Mouse (Mus musculus) G1E-ER4 (cell line): ENCODE results near the gene Cabp4. TPM values are rescaled to one million over a fixed set of nuclear protein-coding genes. Genes with fewer than 3 reads are reported as not detected.

ENCODE experiments used
- GATA1 ChIP-seq: IDR thresholded peaks from one replicate; pipeline ENCODE4 v1.8.0; 2012; ENCODE audit warnings: low read length, inconsistent platforms
- polyA plus RNA-seq: library from polyadenylated mRNA; stranded (reverse); fragments of >175 nt; gene quantifications from 2 replicates; pipeline ENCODE4 v1.2.3, GENCODE M21; 2012

The Cabp4 gene
- polyA plus RNA-seq, 1 experiment = not detected

GRCm38 (mm10) chr19:4102049-4102448 lies 41.8 kb downstream of the Cabp4 start:
- TF ChIP-seq GATA1 = no peak

GRCm38 (mm10) chr19:4101466-4101865 lies 42.4 kb downstream of the Cabp4 start:
- TF ChIP-seq GATA1 = no peak

GRCm38 (mm10) chr19:4100718-4101261 lies 43.0 kb downstream of the Cabp4 start:
- TF ChIP-seq GATA1 = no peak

GRCm38 (mm10) chr19:4099837-4100717 lies 43.8 kb downstream of the Cabp4 start, which contains the start of gene Pitpnm1:
Gene Pitpnm1, plus strand, starts transcription at chr19:4099998.
- TF ChIP-seq GATA1 = no peak

GRCm38 (mm10) chr19:4099056-4099455 lies 44.8 kb downstream of the Cabp4 start:
- TF ChIP-seq GATA1 = no peak

- TF ChIP-seq GATA1 = no peak
Measured at GRCm38 (mm10) chr19:4098426-4098825, 45.4 kb downstream of the Cabp4 start.

- no peak for TF ChIP-seq GATA1
Measured at GRCm38 (mm10) chr19:4097441-4097825, 46.4 kb downstream of the Cabp4 start.

GRCm38 (mm10) chr19:4096642-4097440 lies 47.0 kb downstream of the Cabp4 start, which contains the start of gene Cdk2ap2:
Gene Cdk2ap2, plus strand, starts transcription at chr19:4097182.
- TF ChIP-seq GATA1 = no peak

- no peak for TF ChIP-seq GATA1
Measured at GRCm38 (mm10) chr19:4095802-4096201, 48.0 kb downstream of the Cabp4 start.

- TF ChIP-seq GATA1 = no peak
Measured at GRCm38 (mm10) chr19:4094774-4095303, 49.0 kb downstream of the Cabp4 start.

- TF ChIP-seq GATA1 = no peak
Measured at GRCm38 (mm10) chr19:4094348-4094747, 49.5 kb downstream of the Cabp4 start.

GRCm38 (mm10) chr19:4093772-4094171 lies 50.1 kb downstream of the Cabp4 start:
- TF ChIP-seq GATA1 = no peak

GRCm38 (mm10) chr19:4092750-4093149 lies 51.1 kb downstream of the Cabp4 start:
- TF ChIP-seq GATA1 = no peak

- no peak for TF ChIP-seq GATA1
Measured at GRCm38 (mm10) chr19:4091383-4091782, 52.5 kb downstream of the Cabp4 start.

GRCm38 (mm10) chr19:4090446-4090845 lies 53.4 kb downstream of the Cabp4 start:
- no peak for TF ChIP-seq GATA1

- no peak for TF ChIP-seq GATA1
Measured at GRCm38 (mm10) chr19:4089128-4089527, 54.7 kb downstream of the Cabp4 start.
